Mouse (Mus musculus): Measurements from ENCODE around the gene Mast4.

Gene Mast4

GRCm38 (mm10) chr13:103052661-103053060, 281.6 kb downstream of the Mast4 start:
- DNase-seq (ENCODE audit: low spot score in 2 of 2): no peak

- no peak for DNase-seq (ENCODE audit: low spot score in 2 of 2)
Measured at GRCm38 (mm10) chr13:103048954-103049353, 285.3 kb downstream of the Mast4 start.

GRCm38 (mm10) chr13:103043692-103044091, 290.6 kb downstream of the Mast4 start:
- DNase-seq (ENCODE audit: low spot score in 2 of 2): no peak

GRCm38 (mm10) chr13:103043011-103043410, 291.3 kb downstream of the Mast4 start:
- no peak for DNase-seq (ENCODE audit: low spot score in 2 of 2)

- no peak for DNase-seq (ENCODE audit: low spot score in 2 of 2)
Measured at GRCm38 (mm10) chr13:103037466-103037865, 296.8 kb downstream of the Mast4 start.

- DNase-seq (ENCODE audit: low spot score in 2 of 2): no peak
Measured at GRCm38 (mm10) chr13:103029377-103029776, 304.9 kb downstream of the Mast4 start.

GRCm38 (mm10) chr13:103027456-103028078, 306.7 kb downstream of the Mast4 start:
- DNase-seq (ENCODE audit: low spot score in 2 of 2): no peak

- DNase-seq (ENCODE audit: low spot score in 2 of 2): no peak
Measured at GRCm38 (mm10) chr13:103025461-103025860, 308.8 kb downstream of the Mast4 start.

- no peak for DNase-seq (ENCODE audit: low spot score in 2 of 2)
Measured at GRCm38 (mm10) chr13:103018481-103018880, 315.8 kb downstream of the Mast4 start.

GRCm38 (mm10) chr13:103017661-103018060, 316.6 kb downstream of the Mast4 start:
- DNase-seq (ENCODE audit: low spot score in 2 of 2): no peak

- no peak for DNase-seq (ENCODE audit: low spot score in 2 of 2)
Measured at GRCm38 (mm10) chr13:103015131-103015750, 319.1 kb downstream of the Mast4 start.

- no peak for DNase-seq (ENCODE audit: low spot score in 2 of 2)
Measured at GRCm38 (mm10) chr13:103014631-103015030, 319.7 kb downstream of the Mast4 start.

GRCm38 (mm10) chr13:103014222-103014621, 320.1 kb downstream of the Mast4 start:
- DNase-seq (ENCODE audit: low spot score in 2 of 2): no peak

- DNase-seq (ENCODE audit: low spot score in 2 of 2): no peak
Measured at GRCm38 (mm10) chr13:103005227-103005626, 329.1 kb downstream of the Mast4 start.

- no peak for DNase-seq (ENCODE audit: low spot score in 2 of 2)
Measured at GRCm38 (mm10) chr13:103001831-103002230, 332.5 kb downstream of the Mast4 start.

GRCm38 (mm10) chr13:103000891-103001290, 333.4 kb downstream of the Mast4 start:
- DNase-seq (ENCODE audit: low spot score in 2 of 2): no peak

- no peak for DNase-seq (ENCODE audit: low spot score in 2 of 2)
Measured at GRCm38 (mm10) chr13:102994098-102994497, 340.2 kb downstream of the Mast4 start.

GRCm38 (mm10) chr13:102992680-102993423, 341.4 kb downstream of the Mast4 start:
- no peak for DNase-seq (ENCODE audit: low spot score in 2 of 2)

GRCm38 (mm10) chr13:102991928-102992327, 342.4 kb downstream of the Mast4 start:
- no peak for DNase-seq (ENCODE audit: low spot score in 2 of 2)

GRCm38 (mm10) chr13:102991196-102991595, 343.1 kb downstream of the Mast4 start:
- DNase-seq (ENCODE audit: low spot score in 2 of 2): no peak

- DNase-seq (ENCODE audit: low spot score in 2 of 2): no peak
Measured at GRCm38 (mm10) chr13:102990085-102990484, 344.2 kb downstream of the Mast4 start.

GRCm38 (mm10) chr13:102989616-102990015, 344.7 kb downstream of the Mast4 start:
- DNase-seq (ENCODE audit: low spot score in 2 of 2): no peak

GRCm38 (mm10) chr13:102988976-102989375, 345.3 kb downstream of the Mast4 start:
- DNase-seq (ENCODE audit: low spot score in 2 of 2): no peak
